Mouse (Mus musculus) hindbrain, embryonic 14.5 days (tissue): ENCODE results near the gene Rrm1. TPM values are rescaled to one million over a fixed set of nuclear protein-coding genes. Genes with fewer than 3 reads are reported as not detected.
"Not testable (repeated sequence)": the region's sequence is repeated elsewhere in the genome, so short reads cannot be mapped to it uniquely, and the experiment has no call there.

Experiments
- ATAC-seq: fragments of 200-750 bp; cut with Nextera tagmentation; 2 replicates; pipeline ENCODE4 v1.8.0; 2017; ENCODE audit warnings: moderate number of reproducible peaks, mild to moderate bottlenecking, moderate TSS enrichment, moderate library complexity; ENCODE audit not compliant: low FRiP score
- DNase-seq: peaks from one replicate; pipeline ENCODE4 v3.0.0-alpha.2; 2015; ENCODE audit warnings: low spot score
- H3K27ac ChIP-seq: fragments of 300-500 bp; sonication (generic); 2 replicates; pipeline ENCODE4 v1.5.1; 2014; ENCODE audit warnings: mild to moderate bottlenecking, moderate library complexity
- H3K27me3 ChIP-seq: fragments of 300-500 bp; sonication (generic); 2 replicates; pipeline ENCODE4 v1.6.1; 2014; ENCODE audit warnings: mild to moderate bottlenecking, low read length, mixed read lengths; ENCODE audit not compliant: control insufficient read depth, insufficient read depth
- H3K36me3 ChIP-seq: fragments of 300-500 bp; sonication (generic); replicated peaks from 2 replicates; pipeline ENCODE4 v1.6.1; 2014; ENCODE audit not compliant: control insufficient read depth, insufficient read depth
- H3K4me1 ChIP-seq: fragments of 300-500 bp; sonication (generic); replicated peaks from 2 replicates; pipeline ENCODE4 v1.6.1; 2014; ENCODE audit warnings: antibody characterized with exemption, low read length, mixed read lengths; ENCODE audit not compliant: control insufficient read depth, insufficient read depth
- H3K4me2 ChIP-seq: fragments of 300-500 bp; sonication (generic); replicated peaks from 2 replicates; pipeline ENCODE4 v1.6.1; 2014; ENCODE audit warnings: mild to moderate bottlenecking, moderate library complexity
- H3K4me3 ChIP-seq: fragments of 300-500 bp; sonication (generic); replicated peaks from 2 replicates; pipeline ENCODE4 v1.5.1; 2014; ENCODE audit warnings: mild to moderate bottlenecking, low read length
- H3K9ac ChIP-seq: fragments of 300-500 bp; sonication (generic); 2 replicates; pipeline ENCODE4 v1.6.1; 2014
- H3K9me3 ChIP-seq: fragments of 300-500 bp; sonication (generic); 2 replicates; pipeline ENCODE4 v1.6.1; 2016; ENCODE audit warnings: low read length; ENCODE audit not compliant: control insufficient read depth
- WGBS: fragments of 180-500 bp; shearing (Covaris S2); extraction: QIAGEN DNeasy Blood & Tissue Kit; methylation state at CpG from one replicate; pipeline ENCODE4 v1.1.7; 2014; 5-methylcytosine and 5-hydroxymethylcytosine counted together
- polyA plus RNA-seq: library from polyadenylated mRNA; unstranded; fragments of >200 nt; fragmentation: Nextera tagmentation; extraction: Ambion mirVana; gene quantifications from 2 replicates; pipeline ENCODE4 v1.2.1, GENCODE M21; 2014

Gene Rrm1
- 44.1 and 54.6 TPM in 2 replicates for polyA plus RNA-seq

DNA sequence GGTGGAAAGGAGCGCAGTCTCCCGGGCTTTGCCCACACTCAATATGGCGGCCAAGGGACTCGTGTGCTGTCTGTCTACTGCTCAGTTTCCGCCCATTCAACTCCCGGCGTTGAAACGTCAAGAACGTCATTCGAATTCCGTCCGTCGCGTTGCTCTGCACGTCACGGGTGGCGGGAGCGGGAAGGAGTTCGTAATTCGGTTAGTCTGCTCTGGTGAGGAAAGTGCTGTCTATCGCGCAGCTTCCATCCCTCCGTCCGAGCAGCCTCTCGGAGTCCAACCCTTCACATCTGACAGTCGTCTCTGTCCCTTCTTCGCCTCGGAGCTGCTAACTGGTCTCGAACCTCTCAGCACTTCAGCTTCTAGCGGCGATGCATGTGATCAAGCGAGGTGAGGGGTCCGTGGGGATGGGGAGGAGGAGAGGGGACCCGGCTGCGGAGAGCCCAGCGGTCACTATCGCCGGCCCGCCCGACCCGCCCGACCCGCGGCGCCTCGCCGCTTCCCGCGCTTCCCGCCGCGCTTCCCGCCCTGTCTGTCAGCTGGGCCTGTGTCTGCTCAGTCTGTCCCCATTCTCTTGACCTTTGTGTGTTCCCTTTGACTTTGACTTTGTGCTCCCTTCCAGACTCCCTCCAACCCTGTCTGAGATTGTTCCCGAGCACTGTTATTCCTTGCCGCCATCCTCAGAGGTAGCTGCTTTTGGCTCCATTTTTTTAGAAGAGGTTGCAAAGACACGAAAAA lies at the start of gene Rrm1:
Gene Rrm1, plus strand, starts transcription at position 39 of the 735 bp plus-strand sequence.
- WGBS, result under 1% methylated on average over 53 of the region's 56 CpGs
- peak within 1 kb of the TSS; percentile 63 for H3K4me3 ChIP-seq
- ATAC-seq, result peak; percentile 99

DNA sequence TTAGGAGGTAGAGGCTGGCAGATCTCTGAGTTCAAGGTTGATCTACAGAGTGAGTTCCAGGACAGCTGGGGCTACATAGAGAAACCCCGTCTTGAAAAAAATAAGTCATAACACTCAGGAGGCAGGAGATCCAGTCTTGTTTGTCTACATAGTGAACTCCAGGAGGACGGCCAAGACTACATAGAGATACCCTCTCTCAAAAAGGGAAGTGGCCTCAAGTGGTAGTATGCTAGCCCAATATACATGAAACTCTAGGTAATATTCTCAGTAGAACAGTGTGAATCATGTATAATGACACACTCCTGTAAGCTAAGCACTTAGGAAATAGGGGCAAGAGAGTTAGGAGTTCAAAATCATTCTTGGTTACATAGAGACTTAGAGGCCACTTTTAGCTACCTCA lies 47.6 kb upstream of the Rrm1 start:
- Histone ChIP-seq H3K27me3 (no peaks in the 10 kb centered on the region), H3K27ac (no peak overlapping the region), H3K4me3 (no peak overlapping the region), H3K4me2 (no peak overlapping the region), H3K9ac (no peak overlapping the region), H3K9me3 (no peaks in the 10 kb centered on the region), H3K4me1 (no peaks in the 10 kb centered on the region), H3K36me3 (no peaks in the 10 kb centered on the region)
- WGBS, result 91% methylated on average over 2 of the region's 2 CpGs
- DNase-seq (no peak), ATAC-seq (no peak)

More for the DNA sequence above, at the start of gene Rrm1:
- peak within 1 kb of the TSS; percentile 75 for H3K9ac ChIP-seq
- peak within 1 kb of the TSS; percentile 70 for H3K27ac ChIP-seq
- H3K4me2 ChIP-seq, result peak within 1 kb of the TSS; percentile 78
- peaks cover 16% of the 10 kb centered on the region for H3K36me3 ChIP-seq
- DNase-seq, result peak; percentile 99
- H3K9me3 ChIP-seq, result no peaks in the 10 kb centered on the region
- H3K27me3 ChIP-seq, result no peaks in the 10 kb centered on the region
- peaks cover 12% of the 10 kb centered on the region; the same call in 1 of the 2 replicates for H3K4me1 ChIP-seq

GRCm38 (mm10) chr7:102395894-102396293 lies 45.6 kb upstream of the Rrm1 start:
- ATAC-seq (no peak), DNase-seq (no peak)
- 86% methylated on average over 7 of the region's 7 CpGs for WGBS
- H3K4me2 ChIP-seq, result no peak overlapping the region
- no peak overlapping the region for H3K9ac ChIP-seq
- no peaks in the 10 kb centered on the region for H3K9me3 ChIP-seq
- no peaks in the 10 kb centered on the region for H3K4me1 ChIP-seq
- H3K36me3 ChIP-seq, result no peaks in the 10 kb centered on the region
- H3K27me3 ChIP-seq, result no peaks in the 10 kb centered on the region
- no peak overlapping the region for H3K27ac ChIP-seq
- no peak overlapping the region for H3K4me3 ChIP-seq

GRCm38 (mm10) chr7:102396331-102396730 lies 45.2 kb upstream of the Rrm1 start:
- ATAC-seq (no peak), DNase-seq (no peak)
- Histone ChIP-seq H3K4me2 (no peak overlapping the region), H3K27ac (no peak overlapping the region), H3K9me3 (no peaks in the 10 kb centered on the region), H3K4me1 (no peaks in the 10 kb centered on the region), H3K36me3 (no peaks in the 10 kb centered on the region), H3K4me3 (no peak overlapping the region), H3K9ac (no peak overlapping the region), H3K27me3 (no peaks in the 10 kb centered on the region)
- WGBS, result 99% methylated on average over 3 of the region's 3 CpGs

DNA sequence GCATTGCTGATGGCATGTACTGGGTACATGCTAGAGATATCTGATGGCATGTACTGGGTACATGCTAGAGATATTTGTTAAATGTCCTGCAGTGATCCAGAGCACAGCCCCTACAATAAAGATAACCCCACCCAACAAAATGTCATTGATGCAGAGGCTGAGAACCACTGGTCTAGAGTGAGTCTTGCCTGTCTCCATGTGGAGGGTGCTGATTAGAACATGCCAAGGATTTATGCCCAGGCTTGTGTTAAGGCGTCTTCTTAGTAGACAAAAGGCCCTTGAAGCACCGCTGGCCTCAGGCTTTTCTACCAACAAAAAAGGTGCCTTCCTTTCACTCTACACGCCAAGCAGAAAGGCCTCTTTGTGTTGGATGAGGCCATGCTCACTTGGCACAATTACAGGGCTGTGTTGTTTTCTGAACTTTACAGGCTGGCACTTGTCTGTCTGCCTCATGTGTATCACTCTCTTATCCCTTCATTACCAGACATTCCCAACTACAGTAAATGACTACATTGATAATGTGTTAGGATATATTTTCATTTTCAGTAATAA lies 42.2 kb upstream of the Rrm1 start:
- Histone ChIP-seq H3K36me3 (no peaks in the 10 kb centered on the region), H3K9ac (no peak overlapping the region), H3K4me3 (no peak overlapping the region), H3K27ac (no peak overlapping the region), H3K9me3 (no peaks in the 10 kb centered on the region), H3K4me2 (no peak overlapping the region), H3K27me3 (no peaks in the 10 kb centered on the region), H3K4me1 (no peaks in the 10 kb centered on the region)
- ATAC-seq (no peak), DNase-seq (no peak)
- 44% methylated on average over 3 of the region's 3 CpGs for WGBS

- Histone ChIP-seq H3K9me3 (no peaks in the 10 kb centered on the region), H3K36me3 (no peaks in the 10 kb centered on the region), H3K4me3 (no peak overlapping the region), H3K4me2 (no peak overlapping the region), H3K4me1 (no peaks in the 10 kb centered on the region), H3K27ac (no peak overlapping the region), H3K9ac (no peak overlapping the region), H3K27me3 (no peaks in the 10 kb centered on the region)
- WGBS, result 99% methylated on average over 2 of the region's 2 CpGs
- ATAC-seq, result no peak
- DNase-seq, result no peak
Observed at GRCm38 (mm10) chr7:102404118-102404517, 37.4 kb upstream of the Rrm1 start.

GRCm38 (mm10) chr7:102407440-102407839 lies 34.1 kb upstream of the Rrm1 start:
- ATAC-seq (no peak), DNase-seq (no peak)
- Histone ChIP-seq H3K9me3 (no peaks in the 10 kb centered on the region), H3K36me3 (no peaks in the 10 kb centered on the region), H3K27me3 (no peaks in the 10 kb centered on the region), H3K4me2 (no peak overlapping the region), H3K4me3 (no peak overlapping the region), H3K4me1 (no peaks in the 10 kb centered on the region), H3K27ac (no peak overlapping the region), H3K9ac (no peak overlapping the region)

GRCm38 (mm10) chr7:102415272-102415671 lies 26.2 kb upstream of the Rrm1 start:
- DNase-seq, H3K9ac ChIP-seq, H3K27me3 ChIP-seq, ATAC-seq, H3K4me3 ChIP-seq, H3K36me3 ChIP-seq, H3K9me3 ChIP-seq, H3K4me2 ChIP-seq, H3K4me1 ChIP-seq, H3K27ac ChIP-seq: not testable (repeated sequence)
- 94% methylated on average over 9 of the region's 9 CpGs for WGBS

- WGBS, result 45% methylated on average over 6 of the region's 6 CpGs
Observed at GRCm38 (mm10) chr7:102415841-102416240, 25.7 kb upstream of the Rrm1 start.

More at GRCm38 (mm10) chr7:102415841-102416240, 25.7 kb upstream of the Rrm1 start:
- DNase-seq (no peak), ATAC-seq (no peak)
- Histone ChIP-seq H3K4me3 (no peak overlapping the region), H3K9me3 (no peaks in the 10 kb centered on the region), H3K27me3 (no peaks in the 10 kb centered on the region), H3K4me2 (no peak overlapping the region), H3K4me1 (no peaks in the 10 kb centered on the region), H3K9ac (no peak overlapping the region), H3K27ac (no peak overlapping the region), H3K36me3 (no peaks in the 10 kb centered on the region)
